In the genomic region with DNA sequence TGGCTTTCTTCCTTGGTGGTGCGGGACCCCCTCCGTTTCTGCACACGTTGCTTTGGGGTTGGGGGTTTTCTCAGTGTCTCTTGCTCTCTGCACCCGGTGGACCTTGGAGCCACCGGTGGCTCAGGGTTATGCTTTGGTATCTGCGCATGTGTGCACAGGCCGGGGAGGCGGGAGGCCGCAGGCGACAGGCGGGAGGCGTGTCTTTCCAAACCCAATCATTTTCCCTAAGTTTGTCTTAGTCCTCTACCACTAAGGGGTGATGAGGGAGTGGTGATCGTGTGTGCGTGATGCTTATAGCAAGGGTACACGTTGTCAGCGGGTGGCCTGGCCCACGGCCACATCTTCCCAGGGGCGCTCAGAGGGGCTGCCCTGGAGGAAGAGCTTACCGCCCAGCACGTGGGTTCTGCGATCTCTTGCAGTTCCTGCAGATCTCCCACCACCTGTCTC, we compare ENCODE assay signal across 8 mouse cellular contexts. TPM values are rescaled to one million over a fixed set of nuclear protein-coding genes. Genes with fewer than 3 reads are reported as not detected.
DNase-seq lines count a peak whose midpoint lies in the region; ATAC-seq lines count a peak whose summit lies in the region.

No protein-coding gene starts in this region.

- WGBS in forebrain, embryonic 15.5 days = 3% methylated on average over 21 of the region's 21 CpGs
- 3% methylated on average over 21 of the region's 21 CpGs for WGBS in hindbrain, embryonic 10.5 days
- 5% methylated on average over 21 of the region's 21 CpGs for WGBS in liver, embryonic 16.5 days (ENCODE audit: insufficient replicate concordance)
- WGBS in neural tube, embryonic 14.5 days = 5% methylated on average over 21 of the region's 21 CpGs

- H3K36me3 ChIP-seq in forebrain, embryonic 15.5 days = peaks cover 5% of the 10 kb centered on the region; the same call in 1 of the 2 replicates
- peaks cover 22% of the 10 kb centered on the region for H3K36me3 ChIP-seq in hindbrain, embryonic 10.5 days
- H3K36me3 ChIP-seq in liver, embryonic 16.5 days (ENCODE audit: control insufficient read depth, insufficient read depth) = peaks cover 5% of the 10 kb centered on the region
- peaks cover 5% of the 10 kb centered on the region; the same call in 1 of the 2 replicates for H3K36me3 ChIP-seq in neural tube, embryonic 14.5 days (ENCODE audit: control insufficient read depth, insufficient read depth, low read length)

- H3K4me1 ChIP-seq in forebrain, embryonic 15.5 days = peaks cover 18% of the 10 kb centered on the region
- peaks cover 18% of the 10 kb centered on the region for H3K4me1 ChIP-seq in hindbrain, embryonic 10.5 days (replicated peaks)
- H3K4me1 ChIP-seq in liver, embryonic 16.5 days (ENCODE audit: control insufficient read depth, low read depth, low read length) = peaks cover 46% of the 10 kb centered on the region
- H3K4me1 ChIP-seq in neural tube, embryonic 14.5 days (ENCODE audit: control insufficient read depth, insufficient read depth, low read length) = peaks cover 8% of the 10 kb centered on the region

- H3K4me2 ChIP-seq in forebrain, embryonic 15.5 days (replicated peaks) = peak overlapping the region; percentile 98
- peak overlapping the region; percentile 96 for H3K4me2 ChIP-seq in liver, embryonic 16.5 days (ENCODE audit: low read depth, low read length)
- peak overlapping the region; percentile 87 for H3K4me2 ChIP-seq in neural tube, embryonic 14.5 days (ENCODE audit: low read depth, low read length)

- no peaks in the 10 kb centered on the region for H3K27me3 ChIP-seq in forebrain, embryonic 15.5 days
- peaks cover 12% of the 10 kb centered on the region for H3K27me3 ChIP-seq in hindbrain, embryonic 10.5 days (ENCODE audit: insufficient read depth, poor library complexity, severe bottlenecking)
- no peaks in the 10 kb centered on the region for H3K27me3 ChIP-seq in liver, embryonic 16.5 days (ENCODE audit: control insufficient read depth, insufficient read depth, low read depth, low read length)
- H3K27me3 ChIP-seq in neural tube, embryonic 14.5 days (ENCODE audit: control insufficient read depth, insufficient read depth, low read length) = no peaks in the 10 kb centered on the region

- peak; percentile 56 for DNase-seq in Muller cell, postnatal 12 days (ENCODE audit: inconsistent ontology term)
- DNase-seq in cerebellum, adult 11-12 months = peak; percentile 67
- DNase-seq in hindbrain, embryonic 10.5 days (ENCODE audit: low spot score) = peak; percentile 59
- DNase-seq in layer of hippocampus, adult 18-20 months (ENCODE audit: low spot score in 2 of 2) = peak; percentile 61 to 82
- peak; percentile 43 for DNase-seq in thymus, postnatal 14 days

- no peak overlapping the region; the same call in 1 of the 2 replicates for H3K27ac ChIP-seq in forebrain, embryonic 15.5 days (replicated peaks)
- peak overlapping the region; percentile 72 for H3K27ac ChIP-seq in hindbrain, embryonic 10.5 days
- H3K27ac ChIP-seq in liver, embryonic 16.5 days (ENCODE audit: low read length) = peak overlapping the region; percentile 79
- H3K27ac ChIP-seq in neural tube, embryonic 14.5 days (ENCODE audit: low read depth, low read length) = no peak overlapping the region

- ATAC-seq in forebrain, embryonic 15.5 days (replicated peaks) = peak; percentile 88
- ATAC-seq in liver, embryonic 16.5 days (ENCODE audit: low read depth) = peak; percentile 90
- peak; percentile 90 for ATAC-seq in neural tube, embryonic 14.5 days (ENCODE audit: low read depth)

- H3K9me3 ChIP-seq in forebrain, embryonic 15.5 days = no peaks in the 10 kb centered on the region
- H3K9me3 ChIP-seq in hindbrain, embryonic 10.5 days = no peaks in the 10 kb centered on the region
- H3K9me3 ChIP-seq in liver, embryonic 16.5 days (replicated peaks; ENCODE audit: control insufficient read depth, low read length) = no peaks in the 10 kb centered on the region
- no peaks in the 10 kb centered on the region for H3K9me3 ChIP-seq in neural tube, embryonic 14.5 days (ENCODE audit: control insufficient read depth, low read length)

- peak overlapping the region; percentile 55 for H3K9ac ChIP-seq in forebrain, embryonic 15.5 days (replicated peaks)
- H3K9ac ChIP-seq in liver, embryonic 16.5 days (ENCODE audit: low read depth, low read length) = peak overlapping the region; percentile 78
- H3K9ac ChIP-seq in neural tube, embryonic 14.5 days (replicated peaks; ENCODE audit: low read depth, low read length) = peak overlapping the region; percentile 48

- peak overlapping the region; percentile 47 for H3K4me3 ChIP-seq in forebrain, embryonic 15.5 days
- H3K4me3 ChIP-seq in hindbrain, embryonic 10.5 days = peak overlapping the region; percentile 52
- H3K4me3 ChIP-seq in liver, embryonic 16.5 days (ENCODE audit: low read depth, low read length) = peak overlapping the region; percentile 67
- H3K4me3 ChIP-seq in neural tube, embryonic 14.5 days (ENCODE audit: low read depth, low read length) = peak overlapping the region; percentile 35

RNA-seq across cellular contexts. Expression of a gene that starts 0.9 kb away (rescaled TPM):
- polyA plus RNA-seq in forebrain, embryonic 15.5 days (2015; fragmentation: Nextera tagmentation; extraction: Ambion mirVana) = 0.38 and 0.39 TPM in 2 replicates
- polyA plus RNA-seq in hindbrain, embryonic 10.5 days (2016; fragmentation: Nextera tagmentation; extraction: Ambion mirVana) = 0.89 and 1.0 TPM in 2 replicates
- total RNA-seq in layer of hippocampus, adult 18-20 months (2021) = under 1 TPM; 0.35 to 0.56 TPM
- 13.5 and 16.0 TPM in 2 replicates for polyA plus RNA-seq in liver, embryonic 16.5 days (2015; fragmentation: Nextera tagmentation; extraction: Ambion mirVana)
- 1.2 and 1.7 TPM in 2 replicates for polyA plus RNA-seq in neural tube, embryonic 14.5 days (2014; fragmentation: Nextera tagmentation; extraction: Ambion mirVana)

RNA-seq across cellular contexts. Expression of a gene that starts 29.4 kb away (rescaled TPM):
- 23.8 and 24.0 TPM in 2 replicates for polyA plus RNA-seq in forebrain, embryonic 15.5 days (2015; fragmentation: Nextera tagmentation; extraction: Ambion mirVana)
- 21.6 and 23.3 TPM in 2 replicates for polyA plus RNA-seq in hindbrain, embryonic 10.5 days (2016; fragmentation: Nextera tagmentation; extraction: Ambion mirVana)
- total RNA-seq in layer of hippocampus, adult 18-20 months (2021) = 10 to 100 TPM; 15.2 to 16.8 TPM
- polyA plus RNA-seq in liver, embryonic 16.5 days (2015; fragmentation: Nextera tagmentation; extraction: Ambion mirVana) = 39.7 and 47.8 TPM in 2 replicates
- 29.4 and 30.5 TPM in 2 replicates for polyA plus RNA-seq in neural tube, embryonic 14.5 days (2014; fragmentation: Nextera tagmentation; extraction: Ambion mirVana)

RNA-seq across cellular contexts. Expression of a gene that starts 29.8 kb away (rescaled TPM):
- 264 and 270 TPM in 2 replicates for polyA plus RNA-seq in forebrain, embryonic 15.5 days (2015; fragmentation: Nextera tagmentation; extraction: Ambion mirVana)
- polyA plus RNA-seq in hindbrain, embryonic 10.5 days (2016; fragmentation: Nextera tagmentation; extraction: Ambion mirVana) = 461 and 484 TPM in 2 replicates
- 100 to 1,000 TPM; 193 to 196 TPM for total RNA-seq in layer of hippocampus, adult 18-20 months (2021)
- 170 and 176 TPM in 2 replicates for polyA plus RNA-seq in liver, embryonic 16.5 days (2015; fragmentation: Nextera tagmentation; extraction: Ambion mirVana)
- polyA plus RNA-seq in neural tube, embryonic 14.5 days (2014; fragmentation: Nextera tagmentation; extraction: Ambion mirVana) = 176 and 245 TPM in 2 replicates

RNA-seq across cellular contexts. Expression of a gene that starts 43.0 kb away (rescaled TPM):
- not detected in 2 replicates for polyA plus RNA-seq in forebrain, embryonic 15.5 days (2015; fragmentation: Nextera tagmentation; extraction: Ambion mirVana)
- not detected in 2 replicates for polyA plus RNA-seq in hindbrain, embryonic 10.5 days (2016; fragmentation: Nextera tagmentation; extraction: Ambion mirVana)
- total RNA-seq in layer of hippocampus, adult 18-20 months (2021) = not detected
- 0.06 TPM in 1 of 2 replicates, not detected in the other for polyA plus RNA-seq in liver, embryonic 16.5 days (2015; fragmentation: Nextera tagmentation; extraction: Ambion mirVana)
- polyA plus RNA-seq in neural tube, embryonic 14.5 days (2014; fragmentation: Nextera tagmentation; extraction: Ambion mirVana) = not detected in 2 replicates

RNA-seq across cellular contexts. Expression of a gene that starts 53.6 kb away (rescaled TPM):
- 39.3 and 41.1 TPM in 2 replicates for polyA plus RNA-seq in forebrain, embryonic 15.5 days (2015; fragmentation: Nextera tagmentation; extraction: Ambion mirVana)
- 36.7 and 40.7 TPM in 2 replicates for polyA plus RNA-seq in hindbrain, embryonic 10.5 days (2016; fragmentation: Nextera tagmentation; extraction: Ambion mirVana)
- total RNA-seq in layer of hippocampus, adult 18-20 months (2021) = 10 to 100 TPM; 19.3 to 23.1 TPM
- polyA plus RNA-seq in liver, embryonic 16.5 days (2015; fragmentation: Nextera tagmentation; extraction: Ambion mirVana) = 11.7 and 12.1 TPM in 2 replicates
- polyA plus RNA-seq in neural tube, embryonic 14.5 days (2014; fragmentation: Nextera tagmentation; extraction: Ambion mirVana) = 23.1 and 31.1 TPM in 2 replicates

Comparison
In these comparisons a context has a peak if more than half of its experiments do, and no peak if none do; other contexts are left out.
1. H3K27ac ChIP-seq: peak in hindbrain, embryonic 10.5 days (single experiment) and liver, embryonic 16.5 days (single experiment); none in forebrain, embryonic 15.5 days (single experiment) and neural tube, embryonic 14.5 days (single experiment).
2. Peak in every context shown above with its lines, with median percentiles within 50 percentile points of each other: DNase-seq, ATAC-seq, H3K4me2 ChIP-seq, H3K4me3 ChIP-seq and H3K9ac ChIP-seq.